Mouse (Mus musculus) lung, postnatal 0 days (tissue): ENCODE results near the gene Fpgs.

Experiments used
- CTCF ChIP-seq: IDR thresholded peaks from 2 replicates; pipeline ENCODE4 v1.5.1; 2016; ENCODE audit warnings: antibody characterized with exemption, mild to moderate bottlenecking
- EP300 ChIP-seq: IDR thresholded peaks from 2 replicates; pipeline ENCODE4 v1.6.1; 2016; ENCODE audit warnings: antibody characterized with exemption, mild to moderate bottlenecking, control low read depth

DNA sequence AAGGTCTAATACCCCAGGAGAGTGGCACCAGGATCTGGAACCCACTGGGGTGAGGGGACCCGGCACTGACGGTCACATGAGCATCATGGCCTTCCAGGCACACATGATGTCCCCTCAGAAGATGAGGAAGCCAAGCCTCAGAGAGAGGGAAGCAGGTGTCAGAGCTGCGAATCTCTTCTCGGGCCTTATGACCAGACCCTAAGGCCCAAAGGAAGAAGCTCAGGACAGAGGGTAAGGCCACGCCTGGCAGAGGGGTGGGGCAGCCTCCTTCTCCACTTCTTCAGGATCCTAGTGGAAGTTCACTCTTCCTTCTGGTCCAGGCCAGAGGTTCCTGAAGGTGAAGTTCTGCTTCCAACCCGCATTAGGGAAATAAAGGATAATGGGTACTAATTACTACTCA is 28.8 kb upstream of the Fpgs start:
- TF ChIP-seq CTCF: no peak
- TF ChIP-seq EP300: no peak
